Mouse (Mus musculus) hindbrain, embryonic 13.5 days (tissue): ENCODE results near the gene Prkag3. TPM values are rescaled to one million over a fixed set of nuclear protein-coding genes. Genes with fewer than 3 reads are reported as not detected.

ENCODE experiments used
- ATAC-seq: fragments of 200-750 bp; cut with Nextera tagmentation; 2 replicates; pipeline ENCODE4 v1.8.0; 2017; ENCODE audit warnings: moderate TSS enrichment; ENCODE audit not compliant: low FRiP score
- H3K27ac ChIP-seq: fragments of 300-500 bp; sonication (generic); 2 replicates; pipeline ENCODE4 v1.5.1; 2015; ENCODE audit warnings: inconsistent platforms, mild to moderate bottlenecking, moderate library complexity
- H3K27me3 ChIP-seq: fragments of 300-500 bp; sonication (generic); 2 replicates; pipeline ENCODE4 v1.6.1; 2015; ENCODE audit warnings: mild to moderate bottlenecking, inconsistent platforms
- H3K36me3 ChIP-seq: fragments of 300-500 bp; sonication (generic); 2 replicates; pipeline ENCODE4 v1.6.1; 2015; ENCODE audit warnings: mild to moderate bottlenecking, inconsistent platforms
- H3K4me1 ChIP-seq: fragments of 300-500 bp; sonication (generic); replicated peaks from 2 replicates; pipeline ENCODE4 v1.6.1; 2015; ENCODE audit warnings: inconsistent platforms
- H3K4me2 ChIP-seq: fragments of 300-500 bp; sonication (generic); 2 replicates; pipeline ENCODE4 v1.6.1; 2015; ENCODE audit warnings: inconsistent platforms, mild to moderate bottlenecking, moderate library complexity
- H3K4me3 ChIP-seq: fragments of 300-500 bp; sonication (generic); 2 replicates; pipeline ENCODE4 v1.5.1; 2015; ENCODE audit warnings: mild to moderate bottlenecking, inconsistent platforms
- H3K9ac ChIP-seq: fragments of 300-500 bp; sonication (generic); 2 replicates; pipeline ENCODE4 v1.6.1; 2015; ENCODE audit warnings: mild to moderate bottlenecking, inconsistent platforms
- H3K9me3 ChIP-seq: fragments of 300-500 bp; sonication (generic); 2 replicates; pipeline ENCODE4 v1.6.1; 2016; ENCODE audit warnings: inconsistent platforms
- WGBS: fragments of 180-500 bp; shearing (Covaris S2); methylation state at CpG from one replicate; pipeline ENCODE4 v1.1.7; 2015; 5-methylcytosine and 5-hydroxymethylcytosine counted together
- polyA plus RNA-seq: library from polyadenylated mRNA; unstranded; fragments of >200 nt; fragmentation: Nextera tagmentation; extraction: Ambion mirVana; gene quantifications from 2 replicates; pipeline ENCODE4 v1.2.1, GENCODE M21; 2015

The Prkag3 gene
- polyA plus RNA-seq, 1 experiment from 2014 or later, result 0.21 TPM

GRCm38 (mm10) chr1:74753266-74753974 is 4.4 kb upstream of the Prkag3 start:
- no peak overlapping the region for H3K4me2 ChIP-seq
- no peak for ATAC-seq
- WGBS, result 89% methylated on average over 8 of the region's 8 CpGs

GRCm38 (mm10) chr1:74752833-74753232 is 3.8 kb upstream of the Prkag3 start:
- H3K36me3 ChIP-seq, result no peaks in the 10 kb centered on the region
- no peak for ATAC-seq
- 94% methylated on average over 3 of the region's 3 CpGs for WGBS

More at GRCm38 (mm10) chr1:74753266-74753974, 4.4 kb upstream of the Prkag3 start:
- H3K4me3 ChIP-seq, result no peak overlapping the region
- H3K27me3 ChIP-seq, result peaks cover 32% of the 10 kb centered on the region
- no peaks in the 10 kb centered on the region for H3K36me3 ChIP-seq
- H3K27ac ChIP-seq, result no peak overlapping the region
- no peaks in the 10 kb centered on the region for H3K9me3 ChIP-seq
- H3K9ac ChIP-seq, result no peak overlapping the region
- H3K4me1 ChIP-seq, result peaks cover 5% of the 10 kb centered on the region

GRCm38 (mm10) chr1:74752150-74752549 is 3.1 kb upstream of the Prkag3 start:
- no peak for ATAC-seq
- 83% methylated on average over 8 of the region's 8 CpGs for WGBS
- Histone ChIP-seq H3K4me1 (peaks cover 5% of the 10 kb centered on the region), H3K9ac (no peak overlapping the region), H3K4me2 (no peak overlapping the region), H3K4me3 (no peak overlapping the region), H3K27ac (no peak overlapping the region), H3K36me3 (no peaks in the 10 kb centered on the region), H3K9me3 (no peaks in the 10 kb centered on the region), H3K27me3 (peaks cover 36% of the 10 kb centered on the region)

More at GRCm38 (mm10) chr1:74752833-74753232, 3.8 kb upstream of the Prkag3 start:
- Histone ChIP-seq H3K9me3 (no peaks in the 10 kb centered on the region), H3K27me3 (peaks cover 33% of the 10 kb centered on the region), H3K4me1 (peaks cover 5% of the 10 kb centered on the region), H3K27ac (no peak overlapping the region), H3K4me2 (no peak overlapping the region), H3K9ac (no peak overlapping the region), H3K4me3 (no peak overlapping the region)

GRCm38 (mm10) chr1:74750683-74751082 is 1.7 kb upstream of the Prkag3 start:
- H3K36me3 ChIP-seq, result no peaks in the 10 kb centered on the region
- peaks cover 5% of the 10 kb centered on the region for H3K4me1 ChIP-seq
- no peak overlapping the region for H3K9ac ChIP-seq
- no peak overlapping the region for H3K27ac ChIP-seq
- no peak overlapping the region for H3K4me3 ChIP-seq
- H3K9me3 ChIP-seq, result no peaks in the 10 kb centered on the region
- H3K27me3 ChIP-seq, result peaks cover 42% of the 10 kb centered on the region
- H3K4me2 ChIP-seq, result no peak overlapping the region
- no peak for ATAC-seq
- WGBS, result 81% methylated on average over 4 of the region's 4 CpGs

GRCm38 (mm10) chr1:74749301-74749700 is 280 bp upstream of the Prkag3 start:
- H3K27me3 ChIP-seq, result peaks cover 40% of the 10 kb centered on the region
- H3K9ac ChIP-seq, result no peak overlapping the region
- H3K9me3 ChIP-seq, result no peaks in the 10 kb centered on the region
- 66% methylated on average over 7 of the region's 7 CpGs for WGBS
- H3K4me1 ChIP-seq, result peaks cover 5% of the 10 kb centered on the region
- H3K27ac ChIP-seq, result no peak overlapping the region
- no peak overlapping the region for H3K4me3 ChIP-seq
- ATAC-seq, result no peak
- H3K36me3 ChIP-seq, result no peaks in the 10 kb centered on the region
- no peak overlapping the region for H3K4me2 ChIP-seq

- no peak overlapping the region for H3K4me2 ChIP-seq
- no peak overlapping the region for H3K4me3 ChIP-seq
- H3K36me3 ChIP-seq, result no peaks in the 10 kb centered on the region
- no peak overlapping the region for H3K27ac ChIP-seq
- peaks cover 5% of the 10 kb centered on the region for H3K4me1 ChIP-seq
- peaks cover 39% of the 10 kb centered on the region for H3K27me3 ChIP-seq
- 78% methylated on average over 5 of the region's 5 CpGs for WGBS
- ATAC-seq, result no peak
- no peak overlapping the region for H3K9ac ChIP-seq
- no peaks in the 10 kb centered on the region for H3K9me3 ChIP-seq
Observed at GRCm38 (mm10) chr1:74747335-74747734, 1.7 kb downstream of the Prkag3 start.

GRCm38 (mm10) chr1:74740846-74741245 is 8.2 kb downstream of the Prkag3 start:
- Histone ChIP-seq H3K4me1 (no peaks in the 10 kb centered on the region), H3K27me3 (no peaks in the 10 kb centered on the region), H3K4me2 (no peak overlapping the region), H3K27ac (no peak overlapping the region), H3K9ac (no peak overlapping the region), H3K4me3 (no peak overlapping the region), H3K36me3 (no peaks in the 10 kb centered on the region), H3K9me3 (no peaks in the 10 kb centered on the region)
- ATAC-seq, result no peak
- WGBS, result 80% methylated on average over 7 of the region's 7 CpGs

GRCm38 (mm10) chr1:74737500-74737899 is 11.5 kb downstream of the Prkag3 start:
- Histone ChIP-seq H3K9me3 (no peaks in the 10 kb centered on the region), H3K9ac (no peak overlapping the region), H3K4me1 (no peaks in the 10 kb centered on the region), H3K36me3 (no peaks in the 10 kb centered on the region), H3K27me3 (no peaks in the 10 kb centered on the region), H3K27ac (no peak overlapping the region), H3K4me3 (no peak overlapping the region), H3K4me2 (no peak overlapping the region)
- no peak for ATAC-seq
- 92% methylated on average over 7 of the region's 7 CpGs for WGBS

- Histone ChIP-seq H3K9me3 (no peaks in the 10 kb centered on the region), H3K27ac (no peak overlapping the region), H3K9ac (no peak overlapping the region), H3K27me3 (no peaks in the 10 kb centered on the region), H3K4me3 (no peak overlapping the region), H3K4me1 (no peaks in the 10 kb centered on the region), H3K36me3 (no peaks in the 10 kb centered on the region), H3K4me2 (no peak overlapping the region)
- ATAC-seq, result no peak
- whole genome bisulfite sequencing, result 95% methylated on average over 12 of the region's 12 CpGs
Observed at GRCm38 (mm10) chr1:74736977-74737376, 12.0 kb downstream of the Prkag3 start.

GRCm38 (mm10) chr1:74728446-74728845 is 20.6 kb downstream of the Prkag3 start:
- no peak for ATAC-seq
- no peak overlapping the region for H3K4me2 ChIP-seq
- H3K9ac ChIP-seq, result no peak overlapping the region
- no peaks in the 10 kb centered on the region for H3K9me3 ChIP-seq
- H3K4me1 ChIP-seq, result no peaks in the 10 kb centered on the region
- no peaks in the 10 kb centered on the region for H3K36me3 ChIP-seq
- 78% methylated on average over 8 of the region's 8 CpGs for WGBS
- no peak overlapping the region for H3K27ac ChIP-seq
- no peak overlapping the region for H3K4me3 ChIP-seq
- no peaks in the 10 kb centered on the region for H3K27me3 ChIP-seq

- ATAC-seq, result no peak
- H3K4me1 ChIP-seq, result no peaks in the 10 kb centered on the region
- no peak overlapping the region for H3K4me3 ChIP-seq
- no peaks in the 10 kb centered on the region for H3K9me3 ChIP-seq
- no peaks in the 10 kb centered on the region for H3K36me3 ChIP-seq
- 86% methylated on average over 5 of the region's 5 CpGs for WGBS
- no peaks in the 10 kb centered on the region for H3K27me3 ChIP-seq
- H3K9ac ChIP-seq, result no peak overlapping the region
- H3K4me2 ChIP-seq, result no peak overlapping the region
- H3K27ac ChIP-seq, result no peak overlapping the region
Observed at GRCm38 (mm10) chr1:74726674-74727073, 22.3 kb downstream of the Prkag3 start.

- Histone ChIP-seq H3K27ac (no peak overlapping the region), H3K4me1 (no peaks in the 10 kb centered on the region), H3K9ac (no peak overlapping the region), H3K27me3 (no peaks in the 10 kb centered on the region), H3K9me3 (no peaks in the 10 kb centered on the region), H3K4me3 (no peak overlapping the region), H3K36me3 (no peaks in the 10 kb centered on the region), H3K4me2 (no peak overlapping the region)
- WGBS, result 88% methylated on average over 5 of the region's 5 CpGs
- ATAC-seq, result no peak
Observed at GRCm38 (mm10) chr1:74726114-74726513, 22.9 kb downstream of the Prkag3 start.

GRCm38 (mm10) chr1:74723748-74724147 is 25.3 kb downstream of the Prkag3 start:
- Histone ChIP-seq H3K27me3 (no peaks in the 10 kb centered on the region), H3K36me3 (no peaks in the 10 kb centered on the region), H3K4me2 (no peak overlapping the region), H3K9me3 (no peaks in the 10 kb centered on the region), H3K9ac (no peak overlapping the region), H3K4me3 (no peak overlapping the region), H3K27ac (no peak overlapping the region), H3K4me1 (no peaks in the 10 kb centered on the region)
- WGBS, result 76% methylated on average over 2 of the region's 2 CpGs
- ATAC-seq, result no peak
